Mouse (Mus musculus) kidney, postnatal 0 days (tissue): ENCODE results near the gene Itga2. TPM values are rescaled to one million over a fixed set of nuclear protein-coding genes. Genes with fewer than 3 reads are reported as not detected.

Experiments used
- ATAC-seq: fragments of 200-750 bp; cut with Nextera tagmentation; replicated peaks from 2 replicates; pipeline ENCODE4 v1.8.0; 2017; ENCODE audit warnings: low read depth, moderate number of reproducible peaks, moderate TSS enrichment, moderate library complexity; ENCODE audit not compliant: low FRiP score
- DNase-seq: peaks from one replicate; pipeline ENCODE4 v3.0.0-alpha.2; 2016; ENCODE audit warnings: low spot score
- H3K27ac ChIP-seq: fragments of 300-500 bp; sonication (generic); 2 replicates; pipeline ENCODE4 v1.5.1; 2014; ENCODE audit warnings: mild to moderate bottlenecking
- H3K27me3 ChIP-seq: fragments of 300-500 bp; sonication (generic); 2 replicates; pipeline ENCODE4 v1.6.1; 2014; ENCODE audit warnings: low read length, mixed read lengths; ENCODE audit not compliant: insufficient read depth
- H3K36me3 ChIP-seq: fragments of 300-500 bp; sonication (generic); 2 replicates; pipeline ENCODE4 v1.6.1; 2014; ENCODE audit warnings: low read length, mixed read lengths; ENCODE audit not compliant: insufficient read depth
- H3K4me1 ChIP-seq: fragments of 300-500 bp; sonication (generic); replicated peaks from 2 replicates; pipeline ENCODE4 v1.6.1; 2014; ENCODE audit warnings: antibody characterized with exemption, low read length, mixed read lengths; ENCODE audit not compliant: insufficient read depth
- H3K4me2 ChIP-seq: fragments of 300-500 bp; sonication (generic); 2 replicates; pipeline ENCODE4 v1.6.1; 2014; ENCODE audit warnings: mild to moderate bottlenecking, low read length, moderate library complexity, mixed read lengths
- H3K4me3 ChIP-seq: fragments of 300-500 bp; sonication (generic); replicated peaks from 2 replicates; pipeline ENCODE4 v1.5.1; 2014; ENCODE audit warnings: low read depth, low read length
- H3K9ac ChIP-seq: fragments of 300-500 bp; sonication (generic); 2 replicates; pipeline ENCODE4 v1.6.1; 2014; ENCODE audit warnings: low read depth, low read length
- H3K9me3 ChIP-seq: fragments of 300-500 bp; sonication (generic); replicated peaks from 2 replicates; pipeline ENCODE4 v1.6.1; 2016; ENCODE audit warnings: low read length, inconsistent platforms, mixed read lengths
- CTCF ChIP-seq: IDR thresholded peaks from 2 replicates; pipeline ENCODE4 v1.5.1; 2016; ENCODE audit warnings: antibody characterized with exemption, low read depth, mild to moderate bottlenecking, moderate library complexity
- WGBS: fragments of 180-500 bp; shearing (Covaris S2); extraction: QIAGEN DNeasy Blood & Tissue Kit; methylation state at CpG from one replicate; pipeline ENCODE4 v1.1.7; 2014; 5-methylcytosine and 5-hydroxymethylcytosine counted together
- polyA plus RNA-seq: library from polyadenylated mRNA; unstranded; fragments of >200 nt; fragmentation: Nextera tagmentation; extraction: Ambion mirVana; gene quantifications from 2 replicates; pipeline ENCODE4 v1.2.1, GENCODE M21; 2015

Itga2 gene
- polyA plus RNA-seq, 1 experiment from 2014 or later: 2.3 TPM

DNA sequence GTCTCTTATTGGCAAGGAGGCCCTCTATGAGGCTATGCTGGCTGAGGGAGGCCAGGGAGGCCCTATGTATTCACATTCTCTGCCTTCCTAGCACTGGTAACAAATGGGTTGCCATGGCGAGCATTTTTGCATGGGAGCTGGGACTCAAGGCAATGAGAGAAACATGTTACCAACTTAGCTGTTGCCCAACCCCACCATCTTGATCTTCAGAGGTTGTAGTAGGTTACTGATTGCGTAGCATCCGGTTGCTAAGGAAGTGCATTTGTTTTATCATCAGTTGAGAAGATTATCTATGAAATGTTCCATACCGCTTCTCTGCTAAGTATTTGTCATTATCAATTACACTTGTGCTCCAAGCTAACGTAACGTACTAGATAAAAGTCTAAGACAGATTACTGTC, 44.2 kb downstream of the Itga2 start:
- WGBS: 94% methylated on average over 6 of the region's 6 CpGs
- H3K27ac ChIP-seq: no peak overlapping the region
- no peak for TF ChIP-seq CTCF
- H3K9ac ChIP-seq: no peak overlapping the region
- H3K36me3 ChIP-seq: no peaks in the 10 kb centered on the region
- no peaks in the 10 kb centered on the region for H3K9me3 ChIP-seq
- H3K27me3 ChIP-seq: no peaks in the 10 kb centered on the region
- no peak for DNase-seq
- no peak for ATAC-seq
- no peak overlapping the region for H3K4me2 ChIP-seq
- no peaks in the 10 kb centered on the region for H3K4me1 ChIP-seq
- no peak overlapping the region for H3K4me3 ChIP-seq

DNA sequence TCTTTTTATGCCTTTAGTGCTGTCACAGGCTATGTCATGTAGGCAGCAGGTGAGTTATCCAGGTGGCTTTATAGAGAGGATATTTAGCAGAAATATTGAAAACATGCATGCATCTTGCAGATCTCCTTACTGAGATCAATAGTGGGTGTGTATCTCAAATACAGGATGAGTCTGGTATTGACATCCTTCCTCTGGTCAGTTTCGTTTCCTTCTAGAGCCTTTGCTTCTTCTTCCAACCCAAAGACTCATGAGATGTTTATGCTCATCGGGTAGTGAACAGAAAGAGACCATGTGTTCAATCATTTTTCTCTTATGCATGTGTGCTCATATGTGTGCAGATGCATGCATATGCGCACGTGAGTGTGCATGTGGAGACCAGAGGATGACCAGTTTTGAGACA, 44.6 kb downstream of the Itga2 start:
- no peak for ATAC-seq
- TF ChIP-seq CTCF: no peak
- H3K9ac ChIP-seq: no peak overlapping the region

DNA sequence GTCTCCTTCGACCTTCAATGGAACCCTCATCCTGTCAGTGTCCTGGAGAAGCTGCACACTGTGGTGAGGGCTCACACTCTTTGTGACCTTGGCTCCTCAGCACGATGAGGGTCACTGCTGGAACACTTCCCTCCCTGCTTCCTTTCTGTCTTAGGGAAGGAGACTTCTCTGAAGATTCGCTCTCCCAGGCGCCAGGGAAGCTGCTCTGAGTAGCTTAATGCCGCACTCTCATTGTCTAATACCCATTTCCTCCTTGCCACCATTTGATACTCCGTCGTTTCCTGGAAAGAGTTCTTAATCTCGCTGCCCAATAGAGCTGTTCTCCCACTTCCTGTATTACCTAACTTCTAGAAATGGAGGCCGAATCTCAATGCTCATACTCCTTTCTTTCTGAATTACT, 46.7 kb downstream of the Itga2 start:
- Histone ChIP-seq H3K4me2 (no peak overlapping the region), H3K4me3 (no peak overlapping the region), H3K36me3 (no peaks in the 10 kb centered on the region), H3K9me3 (no peaks in the 10 kb centered on the region), H3K27me3 (no peaks in the 10 kb centered on the region), H3K9ac (no peak overlapping the region), H3K27ac (no peak overlapping the region), H3K4me1 (no peaks in the 10 kb centered on the region)
- no peak for TF ChIP-seq CTCF
- 58% methylated on average over 9 of the region's 9 CpGs for WGBS
- DNase-seq: peak; percentile 36
- no peak for ATAC-seq

More for the DNA sequence above, 44.6 kb downstream of the Itga2 start:
- Histone ChIP-seq H3K4me2 (no peak overlapping the region), H3K27me3 (no peaks in the 10 kb centered on the region), H3K36me3 (no peaks in the 10 kb centered on the region), H3K4me1 (no peaks in the 10 kb centered on the region), H3K9me3 (no peaks in the 10 kb centered on the region), H3K27ac (no peak overlapping the region), H3K4me3 (no peak overlapping the region)
- DNase-seq: no peak
- WGBS: 88% methylated on average over 4 of the region's 4 CpGs

DNA sequence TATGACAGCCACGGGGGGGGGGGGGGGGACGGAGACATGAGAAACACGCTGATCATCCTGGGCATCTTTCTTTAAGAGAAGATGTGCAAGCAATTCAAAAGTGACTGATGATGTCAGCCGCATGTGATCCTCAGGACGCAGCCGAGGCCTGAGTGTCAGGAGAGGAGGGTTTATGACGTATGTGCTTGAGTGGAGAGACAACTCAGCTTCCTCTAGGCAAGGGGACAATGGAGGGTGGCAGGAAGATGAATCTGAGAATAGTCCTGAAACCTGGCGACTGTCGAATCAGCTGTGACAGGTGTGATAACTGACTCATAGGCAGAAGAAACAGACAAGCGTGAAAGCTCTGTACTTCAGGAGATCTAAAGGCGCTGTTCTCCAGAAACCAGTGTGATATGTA, 53.2 kb downstream of the Itga2 start:
- 73% methylated on average over 11 of the region's 11 CpGs for WGBS
- H3K4me3 ChIP-seq: no peak overlapping the region
- DNase-seq (no peak), ATAC-seq (no peak)
- no peaks in the 10 kb centered on the region for H3K4me1 ChIP-seq
- no peak overlapping the region for H3K27ac ChIP-seq
- H3K9ac ChIP-seq: no peak overlapping the region
- H3K4me2 ChIP-seq: no peak overlapping the region
- H3K36me3 ChIP-seq: no peaks in the 10 kb centered on the region
- H3K27me3 ChIP-seq: no peaks in the 10 kb centered on the region
- no peak for TF ChIP-seq CTCF
- H3K9me3 ChIP-seq: no peaks in the 10 kb centered on the region

DNA sequence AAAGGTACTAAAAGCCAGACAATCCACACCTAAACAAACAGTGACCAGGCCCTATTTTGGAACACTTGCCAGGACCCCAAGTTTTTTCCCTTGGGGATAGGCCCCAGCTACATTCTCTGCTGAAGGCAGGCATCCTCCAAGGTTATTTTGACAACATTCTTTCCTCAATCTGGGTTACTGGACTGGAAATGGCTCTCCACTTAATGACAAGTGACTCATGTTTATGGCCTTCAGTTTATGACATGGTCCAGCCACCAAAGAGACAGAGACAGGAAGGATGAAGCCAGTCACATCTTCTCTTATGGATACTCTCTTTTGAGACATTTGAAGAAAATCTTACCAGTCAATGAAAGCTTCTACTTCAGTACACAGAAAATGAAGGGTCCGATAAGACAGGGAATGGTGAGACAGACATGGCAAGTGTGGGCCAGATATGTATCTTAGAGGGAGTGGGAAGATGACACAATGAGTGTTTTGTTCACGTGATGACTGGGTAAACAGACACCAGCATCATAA, 55.8 kb downstream of the Itga2 start:
- no peak overlapping the region for H3K4me2 ChIP-seq
- H3K9me3 ChIP-seq: no peaks in the 10 kb centered on the region
- no peaks in the 10 kb centered on the region for H3K4me1 ChIP-seq
- DNase-seq (no peak), ATAC-seq (no peak)
- no peaks in the 10 kb centered on the region for H3K36me3 ChIP-seq
- no peak for TF ChIP-seq CTCF
- no peak overlapping the region for H3K9ac ChIP-seq
- H3K4me3 ChIP-seq: no peak overlapping the region
- H3K27ac ChIP-seq: no peak overlapping the region
- H3K27me3 ChIP-seq: no peaks in the 10 kb centered on the region
- WGBS: 76% methylated on average over 2 of the region's 2 CpGs

DNA sequence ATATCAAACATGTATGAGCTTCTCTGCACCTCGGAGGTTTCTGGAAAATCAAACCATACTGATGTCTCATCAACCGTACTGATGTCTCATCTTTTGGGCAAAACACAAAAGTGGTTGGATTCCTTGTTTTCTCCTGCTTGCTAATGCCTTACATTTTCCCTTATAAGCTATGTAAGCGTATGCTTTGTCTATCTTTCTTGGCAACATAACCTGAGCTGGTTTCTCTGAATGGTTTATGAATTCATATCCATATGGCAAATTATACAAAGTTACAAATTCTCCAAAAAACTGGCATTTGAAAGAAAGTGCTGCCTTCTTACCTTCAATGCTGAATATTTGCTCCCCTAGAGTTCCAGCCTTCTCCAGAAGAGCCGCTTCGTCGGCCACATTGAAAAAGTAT, 57.2 kb downstream of the Itga2 start:
- no peak overlapping the region for H3K27ac ChIP-seq
- TF ChIP-seq CTCF: no peak
- no peak overlapping the region for H3K4me2 ChIP-seq
- ATAC-seq (no peak), DNase-seq (no peak)
- 94% methylated on average over 6 of the region's 6 CpGs for WGBS
- no peaks in the 10 kb centered on the region for H3K4me1 ChIP-seq
- H3K36me3 ChIP-seq: no peaks in the 10 kb centered on the region
- H3K9me3 ChIP-seq: no peaks in the 10 kb centered on the region
- H3K9ac ChIP-seq: no peak overlapping the region
- no peaks in the 10 kb centered on the region for H3K27me3 ChIP-seq
- no peak overlapping the region for H3K4me3 ChIP-seq

DNA sequence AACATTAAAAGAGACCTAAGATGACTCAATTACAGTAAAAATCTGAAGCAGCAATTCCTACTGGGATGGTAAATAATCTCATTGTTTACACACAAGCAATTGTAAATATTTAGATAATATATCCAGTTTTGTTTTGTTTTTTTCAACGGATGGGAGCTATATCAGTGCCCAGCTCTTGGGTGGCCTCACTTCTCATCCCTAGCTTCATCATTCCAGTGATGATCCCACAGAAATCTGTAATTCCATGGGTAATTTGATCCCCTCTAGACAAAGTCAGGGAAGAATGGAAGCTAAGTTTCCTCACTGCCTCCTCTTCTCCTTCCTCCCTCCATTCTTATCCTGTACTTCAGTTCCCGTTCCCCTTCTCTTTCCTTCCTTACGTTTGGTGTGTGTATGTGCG, 74.4 kb downstream of the Itga2 start:
- no peak for ATAC-seq
- Histone ChIP-seq H3K27ac (no peak overlapping the region), H3K9me3 (no peaks in the 10 kb centered on the region), H3K4me2 (no peak overlapping the region), H3K9ac (no peak overlapping the region), H3K27me3 (no peaks in the 10 kb centered on the region), H3K36me3 (no peaks in the 10 kb centered on the region), H3K4me1 (no peaks in the 10 kb centered on the region), H3K4me3 (no peak overlapping the region)
- 91% methylated on average over 4 of the region's 4 CpGs for WGBS
- no peak for TF ChIP-seq CTCF
- DNase-seq: no peak
